Mouse (Mus musculus) common myeloid progenitor, adult 5-6 weeks (primary cell): Measurements from ENCODE around the gene Vps72. TPM values are rescaled to one million over a fixed set of nuclear protein-coding genes. Genes with fewer than 3 reads are reported as not detected.

Experiments used
- ATAC-seq: replicated peaks from 2 replicates; pipeline ENCODE4 v1.8.0; 2016; ENCODE audit warnings: low read depth, mild to moderate bottlenecking, moderate TSS enrichment, inconsistent platforms; ENCODE audit not compliant: poor library complexity, severe bottlenecking
- total RNA-seq: library from RNA; stranded (forward); fragments of 200-1000, 187-1606 nt; gene quantifications from 2 replicates; pipeline ENCODE4 v1.2.3, GENCODE M21; 2017

The Vps72 gene
- total RNA-seq, 1 experiment from 2014 or later: 82.0 TPM

- ATAC-seq: no peak
Observed at GRCm38 (mm10) chr3:95162345-95162628, 51.5 kb downstream of the Vps72 start.

GRCm38 (mm10) chr3:95163419-95164255 is 52.8 kb downstream of the Vps72 start:
- no peak for ATAC-seq

- no peak for ATAC-seq
Observed at GRCm38 (mm10) chr3:95164256-95164550, 53.4 kb downstream of the Vps72 start.

- no peak for ATAC-seq
Observed at GRCm38 (mm10) chr3:95164840-95165239, 54.0 kb downstream of the Vps72 start.

GRCm38 (mm10) chr3:95169996-95170395 is 59.2 kb downstream of the Vps72 start:
- no peak for ATAC-seq

- ATAC-seq: no peak
Observed at GRCm38 (mm10) chr3:95171105-95171504, 60.3 kb downstream of the Vps72 start.

Other genes with a start within 250 kb of the Vps72 start
- gene Psmb4, start 224.1 kb upstream of the Vps72 start, total RNA-seq: 192 and 193 TPM in 2 replicates
- 41.5 and 57.4 TPM in 2 replicates for gene Selenbp1, start 178.0 kb upstream of the Vps72 start, total RNA-seq
- 24.3 and 27.3 TPM in 2 replicates for gene Rfx5, start 156.9 kb upstream of the Vps72 start, total RNA-seq
- gene Pi4kb, start 136.3 kb upstream of the Vps72 start, total RNA-seq: 11.6 and 43.0 TPM in 2 replicates
- 18.2 and 20.6 TPM in 2 replicates for gene Zfp687, start 95.6 kb upstream of the Vps72 start, total RNA-seq
- gene Psmd4, start 68.4 kb upstream of the Vps72 start, total RNA-seq: 210 and 232 TPM in 2 replicates
- gene Pip5k1a, start 4.1 kb upstream of the Vps72 start, total RNA-seq: 13.3 and 19.2 TPM in 2 replicates
- not detected in 2 replicates for gene Tmod4, start 13.5 kb downstream of the Vps72 start, total RNA-seq
- gene Scnm1, start 23.0 kb downstream of the Vps72 start, total RNA-seq: 59.6 and 88.2 TPM in 2 replicates
- 2.9 and 6.9 TPM in 2 replicates for gene Lysmd1, start 23.1 kb downstream of the Vps72 start, total RNA-seq
- 21.8 and 38.5 TPM in 2 replicates for gene Tnfaip8l2, start 31.3 kb downstream of the Vps72 start, total RNA-seq
- 0.64 and 4.6 TPM in 2 replicates for gene Sema6c, start 49.4 kb downstream of the Vps72 start, total RNA-seq
- 50.1 and 53.9 TPM in 2 replicates for gene Gabpb2, start 106.9 kb downstream of the Vps72 start, total RNA-seq
- 55.4 and 57.6 TPM in 2 replicates for gene Cdc42se1, start 117.7 kb downstream of the Vps72 start, total RNA-seq
- 7.9 and 9.2 TPM in 2 replicates for gene Mllt11, start 121.1 kb downstream of the Vps72 start, total RNA-seq
- 0.64 and 0.82 TPM in 2 replicates for gene Gm128, start 130.6 kb downstream of the Vps72 start, total RNA-seq
- not detected in 2 replicates for gene Bnipl, start 140.2 kb downstream of the Vps72 start, total RNA-seq
- 26.2 and 31.4 TPM in 2 replicates for gene Mindy1, start 170.3 kb downstream of the Vps72 start, total RNA-seq
- 8.4 and 10.3 TPM in 2 replicates for gene Prune1, start 171.1 kb downstream of the Vps72 start, total RNA-seq
- 5.9 and 12.1 TPM in 2 replicates for gene Anxa9, start 196.2 kb downstream of the Vps72 start, total RNA-seq
- gene Cers2, start 203.8 kb downstream of the Vps72 start, total RNA-seq: 94.9 and 102 TPM in 2 replicates
- gene Setdb1, start 246.2 kb downstream of the Vps72 start, total RNA-seq: 35.8 and 44.9 TPM in 2 replicates